Mouse (Mus musculus): ENCODE measurements around the gene Mettl24. TPM values are rescaled to one million over a fixed set of nuclear protein-coding genes. Genes with fewer than 3 reads are reported as not detected.

Mettl24 gene
- polyA plus RNA-seq, 1 experiment from 2014 or later = 2.1 TPM

GRCm38 (mm10) chr10:40688266-40688665, 5.2 kb downstream of the Mettl24 start:
- Histone ChIP-seq H3K27ac (ENCODE audit: low read length) (no peak overlapping the region), H3K9ac (ENCODE audit: low read length) (no peak overlapping the region), H3K36me3 (ENCODE audit: control insufficient read depth, insufficient read depth, low read length) (no peaks in the 10 kb centered on the region), H3K27me3 (ENCODE audit: control insufficient read depth, insufficient read depth, low read length) (no peaks in the 10 kb centered on the region), H3K4me3 (replicated peaks; ENCODE audit: low read length) (no peak overlapping the region), H3K4me2 (ENCODE audit: low read depth, low read length) (no peak overlapping the region), H3K4me1 (ENCODE audit: control insufficient read depth, insufficient read depth, low read length) (peaks cover 5% of the 10 kb centered on the region; the same call in 1 of the 2 replicates), H3K9me3 (replicated peaks; ENCODE audit: control insufficient read depth, low read length) (no peaks in the 10 kb centered on the region)
- no peak for ATAC-seq (ENCODE audit: insufficient read depth, low FRiP score)
- WGBS = 79% methylated on average over 6 of the region's 6 CpGs

- Histone ChIP-seq H3K4me2 (ENCODE audit: low read depth, low read length) (no peak overlapping the region), H3K27me3 (ENCODE audit: control insufficient read depth, insufficient read depth, low read length) (no peaks in the 10 kb centered on the region), H3K9me3 (replicated peaks; ENCODE audit: control insufficient read depth, low read length) (no peaks in the 10 kb centered on the region), H3K36me3 (ENCODE audit: control insufficient read depth, insufficient read depth, low read length) (no peaks in the 10 kb centered on the region), H3K9ac (ENCODE audit: low read length) (no peak overlapping the region), H3K4me1 (ENCODE audit: control insufficient read depth, insufficient read depth, low read length) (peaks cover 2% of the 10 kb centered on the region; the same call in 1 of the 2 replicates), H3K27ac (ENCODE audit: low read length) (no peak overlapping the region), H3K4me3 (replicated peaks; ENCODE audit: low read length) (no peak overlapping the region)
- ATAC-seq (ENCODE audit: insufficient read depth, low FRiP score) = no peak
- WGBS = 38% methylated on average over 1 of the region's 1 CpGs
Observed at GRCm38 (mm10) chr10:40688873-40689272, 5.8 kb downstream of the Mettl24 start.

- 54% methylated on average over 4 of the region's 4 CpGs for WGBS
- Histone ChIP-seq H3K27ac (ENCODE audit: low read length) (no peak overlapping the region), H3K27me3 (ENCODE audit: control insufficient read depth, insufficient read depth, low read length) (no peaks in the 10 kb centered on the region), H3K4me1 (ENCODE audit: control insufficient read depth, insufficient read depth, low read length) (no peaks in the 10 kb centered on the region), H3K36me3 (ENCODE audit: control insufficient read depth, insufficient read depth, low read length) (no peaks in the 10 kb centered on the region), H3K9me3 (replicated peaks; ENCODE audit: control insufficient read depth, low read length) (no peaks in the 10 kb centered on the region), H3K9ac (ENCODE audit: low read length) (no peak overlapping the region), H3K4me2 (ENCODE audit: low read depth, low read length) (no peak overlapping the region), H3K4me3 (replicated peaks; ENCODE audit: low read length) (no peak overlapping the region)
- no peak for ATAC-seq (ENCODE audit: insufficient read depth, low FRiP score)
Observed at GRCm38 (mm10) chr10:40698652-40699051, 15.6 kb downstream of the Mettl24 start.

GRCm38 (mm10) chr10:40711127-40711526, 28.0 kb downstream of the Mettl24 start:
- no peak overlapping the region for H3K9ac ChIP-seq (ENCODE audit: low read length)
- no peak for ATAC-seq (ENCODE audit: insufficient read depth, low FRiP score)
- no peaks in the 10 kb centered on the region for H3K36me3 ChIP-seq (ENCODE audit: control insufficient read depth, insufficient read depth, low read length)
- WGBS = 62% methylated on average over 7 of the region's 7 CpGs
- peaks cover 6% of the 10 kb centered on the region for H3K4me1 ChIP-seq (ENCODE audit: control insufficient read depth, insufficient read depth, low read length)
- H3K4me3 ChIP-seq (replicated peaks; ENCODE audit: low read length) = no peak overlapping the region
- H3K27ac ChIP-seq (ENCODE audit: low read length) = no peak overlapping the region
- no peaks in the 10 kb centered on the region for H3K9me3 ChIP-seq (replicated peaks; ENCODE audit: control insufficient read depth, low read length)
- H3K27me3 ChIP-seq (ENCODE audit: control insufficient read depth, insufficient read depth, low read length) = no peaks in the 10 kb centered on the region
- H3K4me2 ChIP-seq (ENCODE audit: low read depth, low read length) = no peak overlapping the region

- Histone ChIP-seq H3K27me3 (ENCODE audit: control insufficient read depth, insufficient read depth, low read length) (no peaks in the 10 kb centered on the region), H3K4me2 (ENCODE audit: low read depth, low read length) (no peak overlapping the region), H3K27ac (ENCODE audit: low read length) (no peak overlapping the region), H3K4me3 (replicated peaks; ENCODE audit: low read length) (no peak overlapping the region), H3K9me3 (replicated peaks; ENCODE audit: control insufficient read depth, low read length) (no peaks in the 10 kb centered on the region), H3K9ac (ENCODE audit: low read length) (no peak overlapping the region), H3K4me1 (ENCODE audit: control insufficient read depth, insufficient read depth, low read length) (peaks cover 12% of the 10 kb centered on the region), H3K36me3 (ENCODE audit: control insufficient read depth, insufficient read depth, low read length) (no peaks in the 10 kb centered on the region)
- WGBS = 28% methylated on average over 9 of the region's 9 CpGs
- ATAC-seq (ENCODE audit: insufficient read depth, low FRiP score) = peak; percentile 57; the same call in 1 of the 2 replicates
Observed at GRCm38 (mm10) chr10:40713018-40713608, 30.0 kb downstream of the Mettl24 start.

- Histone ChIP-seq H3K9me3 (replicated peaks; ENCODE audit: control insufficient read depth, low read length) (no peaks in the 10 kb centered on the region), H3K27me3 (ENCODE audit: control insufficient read depth, insufficient read depth, low read length) (no peaks in the 10 kb centered on the region), H3K4me1 (ENCODE audit: control insufficient read depth, insufficient read depth, low read length) (peaks cover 12% of the 10 kb centered on the region), H3K9ac (ENCODE audit: low read length) (no peak overlapping the region), H3K4me3 (replicated peaks; ENCODE audit: low read length) (no peak overlapping the region), H3K27ac (ENCODE audit: low read length) (no peak overlapping the region), H3K4me2 (ENCODE audit: low read depth, low read length) (no peak overlapping the region), H3K36me3 (ENCODE audit: control insufficient read depth, insufficient read depth, low read length) (no peaks in the 10 kb centered on the region)
- ATAC-seq (ENCODE audit: insufficient read depth, low FRiP score) = no peak
- 77% methylated on average over 9 of the region's 9 CpGs for WGBS
Observed at GRCm38 (mm10) chr10:40713829-40714228, 30.7 kb downstream of the Mettl24 start.

- Histone ChIP-seq H3K27ac (ENCODE audit: low read length) (no peak overlapping the region), H3K4me3 (replicated peaks; ENCODE audit: low read length) (no peak overlapping the region)
- no peak for ATAC-seq (ENCODE audit: insufficient read depth, low FRiP score)
Observed at GRCm38 (mm10) chr10:40715151-40715550, 32.1 kb downstream of the Mettl24 start.

GRCm38 (mm10) chr10:40716296-40716695, 33.2 kb downstream of the Mettl24 start:
- no peaks in the 10 kb centered on the region for H3K9me3 ChIP-seq (replicated peaks; ENCODE audit: control insufficient read depth, low read length)
- H3K27ac ChIP-seq (ENCODE audit: low read length) = no peak overlapping the region
- no peaks in the 10 kb centered on the region for H3K27me3 ChIP-seq (ENCODE audit: control insufficient read depth, insufficient read depth, low read length)
- no peak overlapping the region for H3K9ac ChIP-seq (ENCODE audit: low read length)
- H3K4me1 ChIP-seq (ENCODE audit: control insufficient read depth, insufficient read depth, low read length) = peaks cover 12% of the 10 kb centered on the region
- H3K4me3 ChIP-seq (replicated peaks; ENCODE audit: low read length) = no peak overlapping the region
- no peaks in the 10 kb centered on the region for H3K36me3 ChIP-seq (ENCODE audit: control insufficient read depth, insufficient read depth, low read length)
- H3K4me2 ChIP-seq (ENCODE audit: low read depth, low read length) = no peak overlapping the region
- no peak for ATAC-seq (ENCODE audit: insufficient read depth, low FRiP score)
- WGBS = 61% methylated on average over 8 of the region's 8 CpGs

More at GRCm38 (mm10) chr10:40715151-40715550, 32.1 kb downstream of the Mettl24 start:
- no peak overlapping the region for H3K9ac ChIP-seq (ENCODE audit: low read length)
- H3K9me3 ChIP-seq (replicated peaks; ENCODE audit: control insufficient read depth, low read length) = no peaks in the 10 kb centered on the region
- 87% methylated on average over 4 of the region's 4 CpGs for WGBS
- H3K4me1 ChIP-seq (ENCODE audit: control insufficient read depth, insufficient read depth, low read length) = peaks cover 12% of the 10 kb centered on the region
- no peaks in the 10 kb centered on the region for H3K27me3 ChIP-seq (ENCODE audit: control insufficient read depth, insufficient read depth, low read length)
- no peak overlapping the region for H3K4me2 ChIP-seq (ENCODE audit: low read depth, low read length)
- no peaks in the 10 kb centered on the region for H3K36me3 ChIP-seq (ENCODE audit: control insufficient read depth, insufficient read depth, low read length)

GRCm38 (mm10) chr10:40716713-40717112, 33.6 kb downstream of the Mettl24 start:
- no peaks in the 10 kb centered on the region for H3K9me3 ChIP-seq (replicated peaks; ENCODE audit: control insufficient read depth, low read length)
- H3K4me3 ChIP-seq (replicated peaks; ENCODE audit: low read length) = no peak overlapping the region
- no peak overlapping the region for H3K9ac ChIP-seq (ENCODE audit: low read length)
- no peaks in the 10 kb centered on the region for H3K27me3 ChIP-seq (ENCODE audit: control insufficient read depth, insufficient read depth, low read length)
- H3K4me2 ChIP-seq (ENCODE audit: low read depth, low read length) = no peak overlapping the region
- peak overlapping the region; percentile 18; the same call in 1 of the 2 replicates for H3K27ac ChIP-seq (ENCODE audit: low read length)
- no peak for ATAC-seq (ENCODE audit: insufficient read depth, low FRiP score)
- no peaks in the 10 kb centered on the region for H3K36me3 ChIP-seq (ENCODE audit: control insufficient read depth, insufficient read depth, low read length)
- WGBS = 46% methylated on average over 3 of the region's 3 CpGs
- peaks cover 12% of the 10 kb centered on the region for H3K4me1 ChIP-seq (ENCODE audit: control insufficient read depth, insufficient read depth, low read length)
